Mouse (Mus musculus) lung, embryonic 16.5 days (tissue): ENCODE measurements at regions not wholly inside any gene's neighbourhood (a gene's known extent, or its start where the extent isn't known, plus 50 kb on each side); places are given as distances from the start of the nearest gene placed in this dataset.

Source experiments
- ATAC-seq: fragments of 200-750 bp; cut with Nextera tagmentation; 2 replicates; pipeline ENCODE4 v1.8.0; 2017; ENCODE audit warnings: low read depth, mild to moderate bottlenecking, moderate library complexity
- H3K27ac ChIP-seq: fragments of 300-500 bp; sonication (generic); 2 replicates; pipeline ENCODE4 v1.5.1; 2014; ENCODE audit warnings: mild to moderate bottlenecking, control low read depth, low read length
- H3K27me3 ChIP-seq: fragments of 300-500 bp; sonication (generic); 2 replicates; pipeline ENCODE4 v1.6.1; 2014; ENCODE audit warnings: low read depth, low read length, mixed read lengths; ENCODE audit not compliant: control insufficient read depth, insufficient read depth
- H3K36me3 ChIP-seq: fragments of 300-500 bp; sonication (generic); 2 replicates; pipeline ENCODE4 v1.6.1; 2014; ENCODE audit warnings: low read length; ENCODE audit not compliant: control insufficient read depth, insufficient read depth
- H3K4me1 ChIP-seq: fragments of 300-500 bp; sonication (generic); replicated peaks from 2 replicates; pipeline ENCODE4 v1.6.1; 2014; ENCODE audit warnings: low read length, mixed read lengths; ENCODE audit not compliant: control insufficient read depth, insufficient read depth
- H3K4me2 ChIP-seq: fragments of 300-500 bp; sonication (generic); 2 replicates; pipeline ENCODE4 v1.6.1; 2014; ENCODE audit warnings: low read depth, low read length, control low read depth
- H3K4me3 ChIP-seq: fragments of 300-500 bp; sonication (generic); 2 replicates; pipeline ENCODE4 v1.5.1; 2014; ENCODE audit warnings: mild to moderate bottlenecking, low read length, control low read depth
- H3K9ac ChIP-seq: fragments of 300-500 bp; sonication (generic); 2 replicates; pipeline ENCODE4 v1.6.1; 2014; ENCODE audit warnings: low read length, control low read depth
- H3K9me3 ChIP-seq: fragments of 300-500 bp; sonication (generic); 2 replicates; pipeline ENCODE4 v1.6.1; 2016; ENCODE audit warnings: low read length; ENCODE audit not compliant: control insufficient read depth
- WGBS: fragments of 180-500 bp; shearing (Covaris S2); extraction: QIAGEN DNeasy Blood & Tissue Kit; methylation state at CpG from one replicate; pipeline ENCODE4 v1.1.7; 2014; 5-methylcytosine and 5-hydroxymethylcytosine counted together

DNA sequence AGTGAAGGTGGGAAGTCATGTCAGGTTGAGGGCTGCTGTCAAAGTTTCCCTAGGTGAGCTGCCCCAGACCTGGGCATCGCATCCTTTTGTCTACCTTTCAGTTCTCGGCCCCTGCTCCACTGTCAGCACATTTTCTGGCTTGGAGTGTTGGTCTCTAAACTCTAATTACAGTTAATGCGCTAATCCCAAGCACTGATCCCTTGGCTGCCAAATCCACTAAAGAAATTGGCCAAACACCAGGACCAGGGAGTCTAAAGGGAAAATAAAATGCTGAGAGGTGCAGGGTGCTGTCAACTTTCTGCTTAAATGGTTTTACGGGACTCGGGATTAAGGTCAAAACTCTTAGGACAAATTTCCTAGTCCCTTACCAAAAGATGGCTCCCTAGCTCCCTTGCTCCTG is 450.3 kb upstream of the Adamts9 start:
- H3K4me1 ChIP-seq = peaks cover 9% of the 10 kb centered on the region
- no peak overlapping the region for H3K4me2 ChIP-seq
- ATAC-seq = no peak
- H3K27ac ChIP-seq = no peak overlapping the region
- WGBS = 86% methylated on average over 5 of the region's 5 CpGs
- no peak overlapping the region for H3K9ac ChIP-seq
- H3K36me3 ChIP-seq = no peaks in the 10 kb centered on the region
- H3K4me3 ChIP-seq = no peak overlapping the region
- no peaks in the 10 kb centered on the region for H3K27me3 ChIP-seq
- no peaks in the 10 kb centered on the region for H3K9me3 ChIP-seq

DNA sequence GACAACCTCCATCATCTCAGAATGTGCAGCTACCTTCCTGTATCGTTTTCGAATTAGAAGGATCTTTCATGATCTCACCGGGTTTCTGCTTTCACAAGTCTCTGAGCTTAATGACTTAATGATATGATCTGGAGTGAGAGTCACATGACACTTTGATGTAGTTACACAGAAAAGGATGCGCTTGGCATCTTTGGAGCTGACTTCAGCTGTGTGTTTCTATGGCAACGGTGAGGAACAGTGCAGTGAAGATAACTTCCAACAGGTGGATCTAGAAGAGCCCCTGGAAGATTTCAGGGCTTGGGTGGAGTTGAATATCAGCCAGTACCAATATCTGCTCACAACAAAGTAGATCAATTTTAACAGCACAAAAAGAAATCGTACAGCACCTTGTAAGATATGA is 449.1 kb upstream of the Adamts9 start:
- Histone ChIP-seq H3K4me3 (no peak overlapping the region), H3K27me3 (no peaks in the 10 kb centered on the region)
- 78% methylated on average over 6 of the region's 6 CpGs for WGBS

DNA sequence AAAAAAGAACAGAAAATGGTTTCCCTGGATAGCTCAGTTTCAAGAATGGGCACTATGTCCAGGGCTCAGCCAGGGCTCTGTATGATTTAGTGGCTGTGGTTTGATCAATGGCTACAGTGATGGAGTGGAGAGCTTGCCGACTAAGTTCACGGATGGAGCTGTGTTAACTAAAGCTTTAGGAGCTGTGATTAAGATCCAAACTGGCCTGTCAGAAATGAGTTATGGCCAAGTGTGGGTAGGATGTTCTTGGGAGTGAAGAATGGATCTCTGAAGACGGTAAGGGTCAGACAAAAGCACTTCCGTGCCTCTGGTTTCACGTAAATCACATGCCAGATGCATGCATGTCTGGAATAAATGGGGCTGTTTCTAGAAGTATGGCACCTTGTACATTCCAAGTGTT is 447.9 kb upstream of the Adamts9 start:
- H3K9me3 ChIP-seq = no peaks in the 10 kb centered on the region
- 47% methylated on average over 5 of the region's 5 CpGs for WGBS
- H3K9ac ChIP-seq = no peak overlapping the region
- no peak overlapping the region for H3K4me3 ChIP-seq
- no peaks in the 10 kb centered on the region for H3K36me3 ChIP-seq
- H3K4me1 ChIP-seq = peaks cover 9% of the 10 kb centered on the region
- no peak for ATAC-seq
- H3K4me2 ChIP-seq = no peak overlapping the region
- H3K27me3 ChIP-seq = no peaks in the 10 kb centered on the region
- no peak overlapping the region for H3K27ac ChIP-seq

More for the DNA sequence above, 449.1 kb upstream of the Adamts9 start:
- Histone ChIP-seq H3K4me2 (no peak overlapping the region), H3K9ac (no peak overlapping the region), H3K9me3 (no peaks in the 10 kb centered on the region), H3K27ac (no peak overlapping the region), H3K4me1 (peaks cover 9% of the 10 kb centered on the region), H3K36me3 (no peaks in the 10 kb centered on the region)
- ATAC-seq = no peak

DNA sequence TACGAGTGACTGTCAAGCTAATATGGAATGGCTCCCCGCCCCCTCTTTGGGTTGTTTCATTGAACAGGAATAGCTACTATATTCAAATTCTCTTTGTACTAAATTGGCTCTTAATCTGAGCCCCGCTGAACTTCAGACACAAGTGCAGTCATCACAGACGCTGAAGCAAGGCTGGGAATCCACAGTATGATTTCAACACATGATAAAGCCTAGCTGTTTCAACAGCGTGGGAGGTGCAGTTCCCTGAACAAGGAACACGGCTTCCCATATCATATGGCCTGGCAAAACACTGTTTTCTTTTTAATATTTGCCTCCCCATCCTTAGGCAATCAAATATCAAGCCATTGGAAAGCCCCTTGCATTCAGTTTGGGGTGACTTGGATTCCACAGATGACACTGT is 428.0 kb upstream of the Adamts9 start:
- Histone ChIP-seq H3K4me1 (no peaks in the 10 kb centered on the region), H3K9me3 (no peaks in the 10 kb centered on the region), H3K27ac (no peak overlapping the region), H3K4me2 (no peak overlapping the region), H3K27me3 (no peaks in the 10 kb centered on the region), H3K9ac (no peak overlapping the region), H3K36me3 (no peaks in the 10 kb centered on the region), H3K4me3 (no peak overlapping the region)
- no peak for ATAC-seq
- WGBS = 63% methylated on average over 6 of the region's 6 CpGs

DNA sequence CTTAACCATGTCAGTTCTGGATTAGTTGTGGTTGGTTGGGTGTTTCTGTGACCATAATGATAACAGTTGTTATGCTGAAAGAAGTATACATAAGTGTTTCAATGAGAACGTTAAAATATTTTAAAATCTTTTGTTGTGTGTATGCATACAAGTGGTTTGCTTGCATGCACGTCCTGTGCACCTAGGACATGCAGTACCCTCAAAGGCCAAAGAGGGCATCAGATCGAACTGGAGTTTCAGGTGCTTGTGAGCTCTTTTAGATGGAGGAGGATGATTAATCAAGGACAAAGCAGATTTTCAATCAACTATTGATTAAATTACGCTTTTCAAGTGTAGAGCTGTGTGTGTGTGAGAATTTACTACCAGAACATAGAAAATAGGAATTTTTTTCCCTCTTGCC is 420.6 kb upstream of the Adamts9 start:
- Histone ChIP-seq H3K36me3 (no peaks in the 10 kb centered on the region), H3K4me1 (no peaks in the 10 kb centered on the region), H3K9me3 (no peaks in the 10 kb centered on the region), H3K4me2 (no peak overlapping the region), H3K4me3 (no peak overlapping the region), H3K27me3 (no peaks in the 10 kb centered on the region), H3K9ac (no peak overlapping the region), H3K27ac (no peak overlapping the region)
- ATAC-seq = no peak
- WGBS = 72% methylated on average over 4 of the region's 4 CpGs

DNA sequence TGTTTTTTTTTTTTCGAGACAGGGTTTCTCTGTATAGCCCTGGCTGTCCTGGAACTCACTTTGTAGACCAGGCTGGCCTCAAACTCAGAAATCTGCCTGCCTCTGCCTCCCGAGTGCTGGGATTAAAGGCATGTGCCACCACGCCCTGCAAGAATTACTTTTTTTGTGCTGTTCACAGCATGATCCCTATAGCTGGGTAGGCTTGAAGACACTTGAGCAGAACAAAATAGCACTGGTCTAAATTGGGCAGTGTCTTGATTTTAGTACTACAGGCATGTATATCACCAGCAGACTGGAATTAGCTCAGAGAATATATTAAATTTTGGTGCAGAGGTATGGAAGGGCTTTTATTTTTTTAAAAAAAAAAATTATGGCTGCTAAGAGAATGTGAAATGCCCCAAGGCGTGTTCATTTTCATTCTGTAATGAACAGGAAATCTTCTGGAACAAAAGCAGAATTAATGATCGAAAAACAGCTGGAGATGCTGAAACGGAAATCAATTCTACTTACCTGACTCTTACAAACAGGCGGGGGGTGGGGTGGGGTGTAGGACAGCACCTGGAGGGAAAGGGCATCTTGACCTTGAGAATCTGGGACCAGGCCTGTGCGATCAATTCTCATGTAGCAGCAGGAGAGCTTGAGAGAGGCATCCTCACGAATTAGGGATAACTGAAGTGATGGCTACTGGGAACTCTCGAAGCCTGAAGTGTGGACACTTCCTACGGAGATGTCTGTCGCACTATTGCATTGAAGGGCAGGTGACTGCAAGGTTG is 410.2 kb upstream of the Adamts9 start:
- H3K4me2 ChIP-seq = no peak overlapping the region
- no peak overlapping the region for H3K27ac ChIP-seq
- no peaks in the 10 kb centered on the region for H3K36me3 ChIP-seq
- H3K4me1 ChIP-seq = no peaks in the 10 kb centered on the region
- no peaks in the 10 kb centered on the region for H3K9me3 ChIP-seq
- no peak overlapping the region for H3K9ac ChIP-seq
- no peak for ATAC-seq
- H3K4me3 ChIP-seq = no peak overlapping the region
- WGBS = 83% methylated on average over 12 of the region's 12 CpGs
- H3K27me3 ChIP-seq = no peaks in the 10 kb centered on the region

DNA sequence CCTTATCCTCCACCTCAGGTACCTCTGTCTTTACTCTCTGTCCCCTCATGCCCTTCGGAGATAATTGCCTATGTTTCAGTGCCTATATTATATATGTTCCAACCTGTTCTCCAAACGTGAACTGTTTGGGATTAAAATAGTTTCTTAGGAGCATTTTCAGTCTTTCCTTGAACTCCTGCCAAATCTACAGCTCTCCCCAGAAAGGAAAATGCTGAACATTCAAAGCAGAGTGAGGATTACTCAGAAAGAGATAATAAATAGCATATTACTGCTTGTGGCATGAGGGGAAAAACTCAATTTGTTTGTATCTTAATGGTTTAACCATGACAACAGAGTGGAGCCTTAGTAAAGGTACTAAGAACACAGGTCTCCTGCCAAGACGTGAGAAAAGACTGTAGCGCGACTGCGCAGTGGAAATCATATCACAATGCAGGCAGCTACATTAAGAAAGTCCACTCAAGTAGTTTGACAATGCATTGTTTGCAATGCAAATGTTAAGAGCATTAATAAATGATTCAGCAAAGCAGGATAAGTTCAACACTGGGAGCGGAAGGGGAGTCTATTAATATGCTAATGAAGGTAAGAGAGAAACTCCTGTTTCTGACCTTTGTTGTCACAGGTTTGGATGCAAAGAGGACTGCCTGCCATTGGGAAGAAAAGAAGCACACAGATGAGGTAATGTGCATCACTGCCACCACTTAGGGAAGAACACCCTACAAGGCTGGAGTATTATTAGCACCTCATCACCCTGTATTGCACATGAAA is 406.8 kb upstream of the Adamts9 start:
- Histone ChIP-seq H3K9ac (no peak overlapping the region), H3K27me3 (no peaks in the 10 kb centered on the region), H3K4me2 (no peak overlapping the region), H3K4me3 (no peak overlapping the region), H3K4me1 (no peaks in the 10 kb centered on the region), H3K27ac (no peak overlapping the region), H3K36me3 (no peaks in the 10 kb centered on the region), H3K9me3 (no peaks in the 10 kb centered on the region)
- WGBS = 68% methylated on average over 7 of the region's 7 CpGs
- ATAC-seq = no peak

DNA sequence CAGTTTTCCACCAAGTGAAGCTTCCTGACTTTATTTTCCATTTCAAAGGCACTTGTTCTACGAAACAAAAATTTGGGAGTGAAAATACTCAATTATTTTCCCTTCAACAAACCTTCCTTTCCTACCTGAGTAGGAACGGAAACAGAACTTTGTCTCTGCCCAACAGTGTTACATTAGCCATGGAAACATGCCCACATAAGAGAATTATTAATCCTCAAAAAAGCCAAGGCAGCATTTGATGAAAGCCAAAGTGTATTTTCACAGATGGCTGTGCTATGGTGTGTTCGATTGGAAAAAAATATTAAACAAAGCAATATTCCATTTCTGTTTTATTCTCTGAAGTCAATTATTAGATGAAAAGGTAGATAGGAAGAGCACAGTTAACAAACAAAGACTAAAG is 404.8 kb upstream of the Adamts9 start:
- Histone ChIP-seq H3K4me3 (no peak overlapping the region), H3K9ac (no peak overlapping the region), H3K4me1 (no peaks in the 10 kb centered on the region), H3K27me3 (no peaks in the 10 kb centered on the region), H3K27ac (no peak overlapping the region), H3K36me3 (no peaks in the 10 kb centered on the region), H3K4me2 (no peak overlapping the region), H3K9me3 (no peaks in the 10 kb centered on the region)
- WGBS = 89% methylated on average over 3 of the region's 3 CpGs
- no peak for ATAC-seq

DNA sequence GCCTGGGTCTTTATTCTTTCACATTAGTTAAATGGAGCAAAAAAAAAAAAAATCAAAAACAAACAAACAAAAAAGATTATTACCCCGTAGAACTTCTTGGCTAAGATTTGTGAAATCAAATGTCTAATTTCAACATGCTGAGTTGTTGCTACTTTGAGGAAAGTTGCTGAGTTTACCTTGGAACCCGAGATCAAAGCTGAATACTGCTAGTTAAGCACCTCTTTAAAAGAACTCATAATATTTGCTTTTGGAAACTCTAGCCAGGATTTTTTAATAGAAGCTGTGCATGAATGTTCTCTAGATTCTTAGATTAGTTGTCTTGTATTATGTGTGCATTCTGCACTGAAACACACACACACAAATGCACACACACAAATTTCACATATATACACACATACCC is 385.4 kb upstream of the Adamts9 start:
- no peaks in the 10 kb centered on the region for H3K27me3 ChIP-seq
- H3K36me3 ChIP-seq = no peaks in the 10 kb centered on the region
- H3K4me2 ChIP-seq = no peak overlapping the region
- no peaks in the 10 kb centered on the region for H3K9me3 ChIP-seq
- no peak for ATAC-seq
- H3K27ac ChIP-seq = no peak overlapping the region; the same call in 1 of the 2 replicates
- H3K9ac ChIP-seq = no peak overlapping the region
- H3K4me3 ChIP-seq = no peak overlapping the region
- WGBS = 34% methylated on average over 2 of the region's 2 CpGs
- peaks cover 9% of the 10 kb centered on the region for H3K4me1 ChIP-seq
